Mouse (Mus musculus) forebrain, embryonic 11.5 days (tissue): Measurements from ENCODE around the gene Tlx1. TPM values are rescaled to one million over a fixed set of nuclear protein-coding genes. Genes with fewer than 3 reads are reported as not detected.

Source experiments
- ATAC-seq: fragments of 200-750 bp; cut with Nextera tagmentation; replicated peaks from 2 replicates; pipeline ENCODE4 v1.8.0; 2017; ENCODE audit warnings: moderate TSS enrichment; ENCODE audit not compliant: low FRiP score
- DNase-seq: peaks from one replicate; pipeline ENCODE4 v3.0.0-alpha.2; 2017; ENCODE audit warnings: low spot score
- H3K27ac ChIP-seq: fragments of 300-500 bp; sonication (generic); 2 replicates; pipeline ENCODE4 v1.5.1; 2014; ENCODE audit warnings: low read depth, low read length
- H3K27me3 ChIP-seq: fragments of 300-500 bp; sonication (generic); 2 replicates; pipeline ENCODE4 v1.6.1; 2014; ENCODE audit warnings: mild to moderate bottlenecking, low read length, mixed read lengths; ENCODE audit not compliant: control insufficient read depth, insufficient read depth
- H3K36me3 ChIP-seq: fragments of 300-500 bp; sonication (generic); 2 replicates; pipeline ENCODE4 v1.6.1; 2014; ENCODE audit warnings: mild to moderate bottlenecking, low read length, moderate library complexity, mixed read lengths; ENCODE audit not compliant: control insufficient read depth, insufficient read depth
- H3K4me1 ChIP-seq: fragments of 300-500 bp; sonication (generic); replicated peaks from 2 replicates; pipeline ENCODE4 v1.6.1; 2014; ENCODE audit warnings: low read length, mixed read lengths; ENCODE audit not compliant: control insufficient read depth, insufficient read depth
- H3K4me2 ChIP-seq: fragments of 300-500 bp; sonication (generic); 2 replicates; pipeline ENCODE4 v1.6.1; 2014; ENCODE audit warnings: low read depth, mild to moderate bottlenecking, low read length, moderate library complexity, mixed read lengths; ENCODE audit not compliant: severe bottlenecking
- H3K4me3 ChIP-seq: fragments of 300-500 bp; sonication (generic); 2 replicates; pipeline ENCODE4 v1.5.1; 2014; ENCODE audit warnings: low read depth, low read length
- H3K9ac ChIP-seq: fragments of 300-500 bp; sonication (generic); 2 replicates; pipeline ENCODE4 v1.6.1; 2014; ENCODE audit warnings: low read length
- H3K9me3 ChIP-seq: fragments of 300-500 bp; sonication (generic); 2 replicates; pipeline ENCODE4 v1.6.1; 2016; ENCODE audit warnings: low read length, mixed read lengths; ENCODE audit not compliant: control insufficient read depth
- WGBS: fragments of 180-500 bp; shearing (Covaris S2); extraction: QIAGEN DNeasy Blood & Tissue Kit; methylation state at CpG from one replicate; pipeline ENCODE4 v1.1.7; 2014; 5-methylcytosine and 5-hydroxymethylcytosine counted together
- polyA plus RNA-seq: library from polyadenylated mRNA; unstranded; fragments of >200 nt; fragmentation: Nextera tagmentation; extraction: Ambion mirVana; gene quantifications from 2 replicates; pipeline ENCODE4 v1.2.1, GENCODE M21; 2014

Gene Tlx1
- polyA plus RNA-seq, 1 experiment from 2014 or later = not detected

DNA sequence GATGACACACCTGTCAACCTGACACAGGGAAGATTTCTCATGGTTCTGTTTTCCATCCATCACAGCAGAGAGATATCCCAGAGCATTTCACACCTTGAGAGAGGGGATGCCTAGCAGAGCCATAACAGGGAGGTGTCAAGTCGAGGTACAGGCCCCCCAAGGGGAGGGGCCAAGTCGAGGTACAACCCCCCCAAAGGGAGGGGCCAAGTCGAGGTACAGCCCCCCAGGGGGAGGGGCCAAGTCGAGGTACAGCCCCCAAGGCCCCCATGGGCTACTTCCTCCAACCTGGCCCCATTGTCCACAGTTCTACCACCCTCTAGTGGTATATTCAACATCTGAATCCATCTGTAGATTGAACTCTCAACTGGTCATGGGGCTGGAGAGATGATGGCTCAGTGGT lies 44.2 kb downstream of the Tlx1 start:
- H3K4me2 ChIP-seq = no peak overlapping the region
- ATAC-seq (no peak), DNase-seq (no peak)
- H3K36me3 ChIP-seq = no peaks in the 10 kb centered on the region
- peaks cover 3% of the 10 kb centered on the region for H3K9me3 ChIP-seq
- no peak overlapping the region for H3K9ac ChIP-seq
- H3K4me3 ChIP-seq = no peak overlapping the region
- 60% methylated on average over 4 of the region's 4 CpGs for WGBS
- no peaks in the 10 kb centered on the region for H3K4me1 ChIP-seq
- H3K27me3 ChIP-seq = no peaks in the 10 kb centered on the region
- H3K27ac ChIP-seq = no peak overlapping the region

DNA sequence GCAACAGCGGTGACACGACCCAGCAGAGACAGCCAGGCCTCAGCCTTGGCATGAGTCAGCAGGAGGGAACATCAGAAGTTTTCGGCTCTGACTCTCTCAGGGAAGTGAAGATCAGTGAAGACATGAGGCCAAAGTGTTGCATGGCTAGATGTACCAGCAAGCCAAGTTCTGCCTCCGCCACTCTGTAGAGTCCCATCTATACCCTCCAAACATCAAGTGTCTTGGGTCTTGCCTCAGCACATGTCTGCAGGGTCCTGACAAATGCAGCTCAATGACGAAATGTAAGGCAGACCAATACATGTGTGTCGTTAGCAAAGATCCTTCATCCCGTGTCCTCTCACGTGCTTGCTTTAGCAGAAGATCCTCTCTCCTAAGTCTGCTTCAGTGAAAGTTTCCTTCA lies 46.5 kb downstream of the Tlx1 start:
- H3K27ac ChIP-seq = no peak overlapping the region
- 93% methylated on average over 8 of the region's 8 CpGs for WGBS
- H3K4me1 ChIP-seq = no peaks in the 10 kb centered on the region
- H3K36me3 ChIP-seq = no peaks in the 10 kb centered on the region
- H3K9me3 ChIP-seq = peaks cover 3% of the 10 kb centered on the region
- no peak overlapping the region for H3K4me3 ChIP-seq
- DNase-seq (no peak), ATAC-seq (no peak)
- no peaks in the 10 kb centered on the region for H3K27me3 ChIP-seq
- H3K9ac ChIP-seq = no peak overlapping the region
- no peak overlapping the region for H3K4me2 ChIP-seq

DNA sequence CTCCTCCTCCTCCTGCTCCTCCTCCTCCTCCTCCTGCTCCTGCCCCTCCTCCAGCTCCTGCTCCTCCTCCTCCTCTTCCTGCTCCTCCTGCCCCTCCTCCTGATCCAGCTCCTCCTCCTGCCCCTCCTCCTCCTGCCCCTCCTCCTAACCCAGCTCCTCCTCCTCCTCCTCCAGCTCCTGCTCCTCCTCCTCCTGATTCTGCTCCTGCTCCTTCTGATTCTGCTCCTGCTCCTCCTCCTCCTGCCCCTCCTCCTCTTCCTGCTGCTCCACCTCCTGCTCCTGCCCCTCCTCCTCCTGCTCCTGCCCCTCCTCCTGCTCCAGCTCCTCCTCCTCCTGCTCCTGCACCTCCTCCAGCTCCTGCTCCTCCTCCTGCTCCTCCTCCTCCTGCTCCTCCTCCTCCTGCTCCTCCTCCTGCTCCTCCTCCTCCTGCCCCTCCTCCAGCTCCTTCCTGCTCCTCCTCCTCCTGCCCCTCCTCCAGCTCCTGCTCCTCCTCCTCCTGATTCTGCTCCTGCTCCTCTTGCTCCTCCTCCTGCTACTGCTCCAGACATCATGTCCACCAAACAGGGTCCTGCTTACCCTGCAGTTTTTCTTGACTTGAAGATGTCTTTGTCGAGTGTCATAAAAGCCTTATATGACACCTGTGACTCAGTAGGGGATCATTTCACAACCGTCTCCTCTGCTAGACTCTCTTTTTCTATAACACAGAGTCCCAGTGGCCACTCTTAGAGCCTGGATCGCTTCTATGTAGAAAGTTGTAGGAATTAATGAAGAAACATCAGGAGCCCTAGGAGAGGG lies 55.0 kb downstream of the Tlx1 start:
- no peak overlapping the region for H3K4me2 ChIP-seq
- H3K4me1 ChIP-seq = 0 out of 2 replicates have a peak, but pooled peaks cover 2% of the 10 kb centered on the region
- H3K9me3 ChIP-seq = no peaks in the 10 kb centered on the region
- 0 out of 2 replicates have a peak, but pooled peaks cover 2% of the 10 kb centered on the region for H3K27me3 ChIP-seq
- DNase-seq (peak; percentile 51), ATAC-seq (no peak)
- H3K36me3 ChIP-seq = no peaks in the 10 kb centered on the region
- H3K4me3 ChIP-seq = no peak overlapping the region
- 85% methylated on average over 3 of the region's 3 CpGs for WGBS
- H3K9ac ChIP-seq = no peak overlapping the region
- H3K27ac ChIP-seq = no peak overlapping the region

Other genes with a start within 250 kb of the Tlx1 start
- 55.6 and 59.3 TPM in 2 replicates for gene Slf2, start 219.5 kb upstream of the Tlx1 start, polyA plus RNA-seq
- 7.1 and 7.4 TPM in 2 replicates for gene Sema4g, start 161.6 kb upstream of the Tlx1 start, polyA plus RNA-seq
- 18.4 and 19.9 TPM in 2 replicates for gene Twnk, start 145.0 kb upstream of the Tlx1 start, polyA plus RNA-seq
- gene Mrpl43, start 144.2 kb upstream of the Tlx1 start, polyA plus RNA-seq = 71.4 and 78.1 TPM in 2 replicates
- gene Lzts2, start 136.3 kb upstream of the Tlx1 start, polyA plus RNA-seq = 52.7 and 56.9 TPM in 2 replicates
- gene Pdzd7, start 105.0 kb upstream of the Tlx1 start, polyA plus RNA-seq = 0.61 and 0.63 TPM in 2 replicates
- 15.4 and 18.7 TPM in 2 replicates for gene Sfxn3, start 103.2 kb upstream of the Tlx1 start, polyA plus RNA-seq
- 0.20 and 0.31 TPM in 2 replicates for gene Kazald1, start 75.4 kb upstream of the Tlx1 start, polyA plus RNA-seq
- gene Lbx1, start 85.1 kb downstream of the Tlx1 start, polyA plus RNA-seq = 0.11 TPM in 1 of 2 replicates, not detected in the other
- 54.1 and 58.8 TPM in 2 replicates for gene Btrc, start 213.1 kb downstream of the Tlx1 start, polyA plus RNA-seq